Mouse (Mus musculus): ENCODE measurements at regions not wholly inside any gene's neighbourhood (a gene's known extent, or its start where the extent isn't known, plus 50 kb on each side); places are given as distances from the start of the nearest gene placed in this dataset.

DNA sequence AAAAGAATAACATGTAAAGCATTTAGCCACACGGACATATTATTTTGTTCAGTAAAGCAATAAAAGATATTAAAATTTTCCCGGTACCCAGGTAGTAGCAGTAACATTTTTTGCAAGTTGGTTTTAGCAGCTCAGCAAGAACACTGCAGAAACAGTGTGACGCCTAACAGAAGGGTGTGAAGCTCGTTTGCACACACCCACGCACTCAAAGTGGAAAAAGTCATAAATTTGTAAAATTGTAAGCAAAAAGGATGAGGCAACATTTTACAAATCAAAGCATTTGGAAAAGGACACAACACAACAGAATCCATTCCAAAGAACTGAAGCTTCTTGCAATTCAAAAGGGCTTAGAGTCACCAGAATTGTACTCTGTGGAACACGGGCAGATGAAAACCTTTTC lies 1053.6 kb upstream of the Celf2 start:
- DNase-seq = no peak

DNA sequence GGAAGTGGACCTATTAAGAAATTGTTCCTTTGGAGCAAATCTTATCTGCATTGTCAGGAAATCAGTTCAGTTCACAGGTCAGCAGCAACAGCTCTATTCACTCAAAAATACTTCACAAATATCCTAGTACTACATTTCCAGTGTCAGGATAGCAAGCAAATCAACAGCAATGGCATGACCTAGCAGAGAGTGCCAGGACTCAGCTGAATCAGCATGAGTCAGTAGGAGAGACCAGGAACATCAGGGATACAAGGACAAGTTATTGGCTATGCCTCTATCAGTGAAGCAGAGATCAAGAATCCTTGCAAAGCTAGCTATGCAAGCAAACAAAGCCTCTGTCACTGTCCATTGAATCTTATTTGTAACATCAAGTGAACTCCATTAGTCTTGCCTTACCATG lies 1036.8 kb upstream of the Celf2 start:
- peak; percentile 55 for DNase-seq

DNA sequence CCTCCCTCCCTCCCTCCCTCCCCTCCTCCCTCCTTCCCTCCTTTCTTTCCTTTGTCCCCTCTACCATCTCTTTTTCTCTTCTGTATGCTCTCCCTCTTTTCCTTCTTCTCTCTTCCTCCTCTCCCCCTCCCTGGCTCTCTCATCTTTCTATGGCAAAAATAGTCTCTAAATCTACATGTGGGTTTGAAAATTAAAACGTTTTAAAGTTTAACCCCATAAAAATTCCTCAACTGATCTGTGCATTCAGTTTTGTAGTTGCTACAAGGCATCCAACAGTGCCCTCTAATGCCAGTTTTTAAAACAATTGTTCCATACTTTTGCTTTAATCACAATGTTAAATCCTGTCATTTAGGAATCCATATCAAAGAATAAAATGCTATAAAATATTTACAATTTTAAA lies 1027.5 kb upstream of the Celf2 start:
- no peak for DNase-seq

DNA sequence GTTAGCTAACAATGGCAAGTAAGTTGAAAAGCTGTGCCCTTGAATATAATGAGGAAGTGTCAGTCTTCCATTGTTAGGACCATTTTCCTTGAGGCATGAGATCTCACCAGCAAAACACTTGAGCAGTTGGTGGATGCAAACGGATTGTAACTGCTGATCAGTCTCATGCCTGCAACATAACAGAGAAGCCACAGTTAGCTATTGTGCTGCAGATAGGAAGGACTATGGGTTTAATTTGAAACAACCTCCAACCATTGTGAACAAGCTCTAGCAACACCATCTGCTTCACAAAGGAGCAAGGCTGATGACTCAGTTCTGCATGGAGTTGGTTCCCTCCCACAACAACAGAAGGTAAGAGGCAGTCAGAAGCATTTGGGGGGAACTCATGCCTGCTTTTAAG lies 989.1 kb upstream of the Celf2 start:
- no peak for DNase-seq

DNA sequence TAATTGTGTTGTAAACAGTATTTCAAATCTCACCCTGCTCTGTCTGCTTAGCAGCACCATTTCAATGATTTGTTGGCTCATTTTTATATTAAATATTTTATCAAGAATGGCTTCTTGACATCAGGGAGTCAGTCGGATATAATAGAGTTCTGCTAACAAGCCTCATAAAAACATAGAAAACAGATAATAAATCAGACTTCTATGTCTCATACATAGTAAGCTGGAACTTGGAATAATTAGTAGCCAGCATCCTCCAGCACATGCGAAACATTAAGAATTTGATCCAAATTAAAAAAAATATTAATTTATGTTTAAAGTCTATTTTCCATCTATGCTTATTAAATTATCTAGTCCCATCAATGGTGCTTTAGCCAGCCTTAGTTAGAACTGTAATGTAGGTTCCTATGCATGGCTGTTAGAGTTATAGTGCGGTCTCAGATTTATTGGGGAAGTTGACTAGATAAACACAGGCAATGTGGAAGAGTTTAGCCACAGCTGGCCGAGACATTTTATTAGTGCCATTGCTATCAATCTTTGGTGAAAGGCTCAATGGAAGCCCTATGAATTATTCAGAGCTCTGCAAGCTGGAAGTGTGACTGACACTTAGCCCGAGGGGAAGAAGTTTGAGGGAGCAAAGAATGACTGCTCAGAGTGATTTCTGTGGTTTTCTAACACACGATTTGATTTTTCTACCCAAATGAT lies 968.6 kb upstream of the Celf2 start:
- DNase-seq = no peak

DNA sequence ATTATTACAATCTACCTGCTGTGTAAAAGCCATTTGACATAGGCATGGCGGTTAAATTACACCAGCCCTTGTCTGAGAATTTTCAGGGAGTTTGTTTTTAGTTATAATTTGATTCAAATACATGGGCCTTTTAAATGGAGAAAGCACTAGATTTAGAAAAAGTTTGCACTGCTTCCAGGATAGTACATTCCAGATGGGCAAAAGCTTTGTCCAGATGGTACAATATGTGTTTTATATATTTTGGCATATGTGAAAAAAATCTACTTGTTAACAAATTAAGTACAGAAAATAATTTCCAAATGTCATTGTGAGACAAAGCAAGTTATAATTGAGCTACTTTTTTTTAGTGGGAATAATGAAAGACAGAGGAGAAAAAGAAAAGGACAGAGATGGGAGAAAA lies 961.2 kb upstream of the Celf2 start:
- no peak for DNase-seq

DNA sequence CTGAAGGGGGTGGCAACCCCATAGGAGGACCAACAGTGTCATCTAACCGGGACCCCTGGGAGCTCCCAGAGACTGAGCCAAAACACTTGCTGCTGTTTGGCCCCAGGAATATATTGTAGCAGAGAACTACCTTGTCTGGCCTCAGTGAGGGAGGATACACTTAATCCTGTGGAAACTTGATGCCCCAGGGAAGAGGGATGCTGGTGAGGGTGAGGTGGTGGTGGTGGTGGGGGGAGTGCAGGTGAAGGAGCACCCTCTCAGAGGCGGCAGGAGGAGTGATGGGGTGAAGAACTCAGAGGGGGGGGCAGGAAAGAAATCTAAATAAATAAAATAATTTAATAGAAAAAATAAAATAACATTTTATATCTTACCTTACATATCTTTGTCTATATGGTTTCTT lies 959.6 kb upstream of the Celf2 start:
- DNase-seq = no peak

DNA sequence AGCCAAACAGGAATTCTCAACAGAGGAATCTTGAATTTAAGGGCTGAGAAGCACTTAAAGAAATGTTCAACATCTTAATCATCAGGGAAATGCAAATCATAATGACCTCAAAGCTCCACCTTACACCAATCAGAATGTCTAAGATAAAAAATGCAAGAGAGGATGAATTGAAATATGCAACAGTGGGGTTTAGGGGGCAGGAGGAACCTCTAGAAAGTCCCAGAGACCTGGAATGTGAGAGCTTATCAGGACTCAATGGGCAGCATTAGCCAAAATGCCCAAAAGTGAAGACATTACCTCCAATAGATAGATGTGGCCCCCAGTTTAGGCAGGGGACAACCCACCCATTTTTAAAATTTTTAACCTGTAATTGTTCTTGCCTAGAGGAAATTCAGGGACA lies 959.0 kb upstream of the Celf2 start:
- DNase-seq = no peak

DNA sequence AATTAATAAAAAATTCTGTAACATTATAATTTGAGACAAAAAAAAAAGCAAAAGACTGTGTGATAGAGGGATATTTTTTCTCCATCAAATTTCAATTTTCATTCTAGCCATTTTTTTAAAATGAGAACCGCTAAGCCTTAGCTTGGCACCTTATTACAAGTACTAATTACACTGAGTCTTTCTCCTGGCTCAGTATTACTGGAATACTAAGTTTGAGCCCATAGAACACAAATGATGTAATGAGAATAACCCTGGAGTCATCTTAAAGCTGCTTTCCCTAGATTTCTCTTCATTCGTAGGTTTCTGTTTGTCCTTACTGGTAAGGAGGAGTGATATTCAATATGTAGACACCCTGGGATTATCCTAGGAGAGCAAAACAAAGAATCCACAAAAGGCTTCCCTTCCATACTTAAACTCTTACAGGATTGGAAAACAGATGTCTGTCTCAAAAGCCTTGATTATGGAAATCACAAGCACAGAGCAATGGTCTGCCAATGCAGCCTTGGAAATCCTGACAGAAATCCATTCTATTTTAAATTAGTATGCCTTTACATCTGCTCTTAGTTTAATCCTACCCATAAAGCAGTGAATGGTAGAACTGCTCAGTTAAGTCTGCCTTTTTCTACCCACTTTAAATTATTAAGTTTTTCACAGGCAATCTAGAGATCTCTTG lies 958.3 kb upstream of the Celf2 start:
- DNase-seq = no peak

DNA sequence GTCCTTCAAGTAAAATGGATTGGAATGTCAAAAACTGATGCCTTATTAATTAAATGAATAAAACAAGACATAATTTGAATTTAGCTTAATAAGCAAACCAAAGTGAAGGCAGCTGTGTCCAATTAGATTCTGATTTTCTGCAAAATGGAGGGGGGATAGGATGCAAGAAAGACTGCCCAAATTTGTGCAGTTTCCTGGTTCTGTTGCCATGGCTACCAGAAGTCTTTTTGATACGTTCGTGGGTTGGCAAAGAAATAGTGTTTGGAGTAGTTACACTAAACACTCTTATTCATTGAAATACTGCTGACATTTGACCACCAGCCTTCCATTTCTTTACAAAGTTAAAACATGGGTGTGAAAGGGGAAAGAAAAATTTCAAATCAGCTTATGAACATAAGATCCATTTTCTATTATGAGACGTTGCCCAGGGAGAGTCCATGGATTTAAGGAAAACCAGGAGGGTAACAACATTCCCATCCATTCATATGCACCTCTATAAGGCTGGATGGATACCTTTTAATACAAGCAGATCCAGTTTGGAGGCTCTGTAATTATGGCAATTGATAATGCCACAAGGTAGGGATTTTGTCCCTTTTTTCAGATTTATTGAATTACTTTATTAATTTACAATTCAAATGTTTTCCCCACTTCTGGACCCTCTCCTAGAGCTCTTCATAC lies 943.3 kb upstream of the Celf2 start:
- DNase-seq = no peak

DNA sequence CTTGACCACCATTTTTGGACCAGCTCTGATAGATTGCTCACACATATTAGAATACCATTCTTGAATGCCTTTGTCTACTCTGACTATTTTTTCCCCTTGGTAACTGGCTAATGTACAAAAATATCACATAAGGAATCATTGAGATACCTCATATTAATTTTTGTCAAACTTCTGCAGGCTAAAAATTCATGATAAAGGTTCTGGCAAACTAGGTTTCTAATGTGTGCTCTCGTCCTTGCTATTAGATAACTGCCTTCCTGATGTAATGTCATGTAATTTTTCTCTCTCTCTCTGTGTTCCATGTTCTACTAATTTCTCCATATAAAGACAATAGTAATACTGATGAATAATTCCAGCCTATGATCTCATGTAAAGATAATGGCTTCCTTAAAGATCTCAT lies 931.9 kb upstream of the Celf2 start:
- no peak for DNase-seq

DNA sequence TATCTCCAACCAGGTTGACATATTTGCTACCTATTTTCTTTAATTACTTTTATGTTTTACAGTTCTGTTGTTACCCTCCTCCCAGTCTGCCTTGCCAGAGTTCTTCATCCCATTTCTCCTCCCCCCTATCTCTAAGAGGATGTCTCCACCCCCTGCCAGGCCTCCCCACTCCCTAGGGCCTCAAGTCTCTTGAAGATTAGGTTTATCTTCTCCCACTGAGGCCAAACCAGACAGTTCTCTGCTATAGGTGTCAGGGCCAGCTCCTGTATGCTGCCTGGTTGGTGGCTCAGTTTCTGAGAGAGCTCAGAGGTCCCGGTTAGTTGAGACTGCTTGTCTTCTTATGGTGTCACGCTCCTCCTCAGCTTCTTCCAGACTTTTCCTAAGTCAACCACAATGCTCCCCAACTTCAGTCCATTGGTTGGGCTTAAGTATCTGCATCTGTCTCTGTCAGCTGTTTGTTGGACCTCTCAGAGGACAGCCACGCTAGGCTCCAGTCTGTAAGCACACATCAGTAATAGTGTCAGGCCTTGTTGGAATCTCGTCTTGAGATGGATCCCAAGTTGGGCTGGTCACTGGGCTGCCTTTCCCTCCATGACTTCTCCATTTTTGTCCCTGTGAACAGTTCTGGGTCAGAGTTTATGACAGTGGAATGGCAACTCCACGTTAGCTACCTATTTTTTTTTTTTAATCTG lies 920.4 kb upstream of the Celf2 start:
- no peak for DNase-seq

DNA sequence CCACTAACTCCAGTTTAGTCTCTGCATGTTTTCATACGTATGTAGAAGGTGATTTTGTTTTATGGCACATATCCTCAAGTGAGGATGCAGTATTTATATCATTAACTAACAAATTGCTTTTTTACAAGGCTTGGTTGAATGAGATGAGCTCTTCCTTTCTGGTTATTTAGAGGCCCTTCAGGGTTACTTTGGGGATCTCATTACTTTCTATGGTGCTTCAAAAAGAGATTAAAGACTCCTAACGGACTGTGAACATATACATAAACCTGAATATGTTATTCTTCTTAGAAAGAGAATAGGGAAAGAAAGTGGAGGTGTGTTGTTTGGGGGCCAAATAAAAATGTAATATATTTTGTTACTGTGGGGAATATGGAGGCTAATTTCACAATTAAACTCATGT lies 918.8 kb upstream of the Celf2 start:
- no peak for DNase-seq

DNA sequence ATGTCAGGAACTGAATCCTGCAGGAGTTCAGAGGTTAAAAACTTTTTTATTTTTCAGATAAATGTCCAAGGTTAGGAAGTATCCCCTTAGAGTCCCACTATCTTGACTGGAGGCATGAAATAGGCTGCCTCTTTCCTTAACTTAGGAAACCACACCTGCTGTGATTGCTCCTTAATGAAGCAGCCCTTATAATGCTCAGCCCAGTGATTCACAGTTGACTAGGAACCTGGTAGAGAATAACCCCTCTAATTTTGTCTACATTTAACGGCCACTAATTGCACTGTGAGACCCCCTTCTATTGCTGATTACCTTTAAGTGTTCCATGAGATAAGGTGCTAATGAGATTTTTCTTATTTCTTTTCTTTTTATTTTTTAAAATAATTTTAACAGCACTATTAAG lies 918.4 kb upstream of the Celf2 start:
- no peak for DNase-seq

DNA sequence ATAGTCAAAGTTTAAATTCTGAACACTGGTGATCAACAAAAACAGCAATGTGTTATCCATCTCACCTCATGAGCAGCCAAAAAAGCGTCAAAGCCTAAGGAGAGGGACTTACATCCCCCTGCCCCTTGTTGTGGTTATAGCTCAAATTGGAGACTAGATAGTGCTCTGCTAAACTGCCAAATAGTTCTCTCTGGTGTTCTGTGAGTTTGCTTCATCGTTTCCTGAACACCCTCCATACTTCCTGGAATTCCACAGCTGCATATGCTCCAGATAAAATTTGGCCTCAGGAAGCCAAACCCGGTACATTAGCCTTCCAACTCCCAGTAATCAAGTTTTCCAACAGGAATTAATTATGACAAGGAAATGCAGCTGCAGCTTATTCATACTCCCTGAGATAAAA lies 906.6 kb upstream of the Celf2 start:
- no peak for DNase-seq

DNA sequence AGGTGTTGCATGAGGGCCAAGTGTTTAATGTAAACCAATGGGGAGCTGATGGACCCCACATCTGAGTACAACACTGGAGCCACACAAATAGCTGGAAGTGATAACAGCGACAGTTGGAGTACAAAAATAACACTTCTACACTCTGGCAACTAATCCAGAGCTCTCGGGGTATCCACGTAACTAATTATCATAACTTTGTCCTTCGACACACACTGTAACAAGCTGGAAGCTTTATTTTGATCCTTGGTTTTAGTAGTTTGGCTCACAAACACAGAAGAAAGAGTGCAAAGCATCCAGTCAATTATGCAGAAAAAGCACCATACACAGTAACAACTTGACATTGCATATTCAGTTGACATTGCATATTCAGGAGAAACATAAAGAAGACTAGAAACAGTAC lies 884.8 kb upstream of the Celf2 start:
- no peak for DNase-seq

DNA sequence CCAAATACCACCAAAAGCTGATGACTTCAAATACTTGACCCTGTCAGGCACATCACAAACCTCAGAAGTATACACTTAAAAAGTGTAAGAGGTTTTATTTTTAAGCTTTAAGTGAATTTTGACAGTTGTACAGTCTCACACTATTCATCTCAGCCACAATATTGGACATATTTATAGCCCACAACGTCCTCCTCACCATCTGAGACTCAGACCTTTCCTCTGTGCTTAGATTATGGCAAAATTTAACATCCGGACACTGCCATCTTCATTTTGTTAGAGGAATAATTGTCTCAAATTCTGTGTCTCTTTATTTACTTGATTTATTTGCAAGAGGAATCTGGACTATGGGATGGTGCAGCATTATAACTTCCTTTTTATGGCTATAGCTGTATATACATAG lies 880.2 kb upstream of the Celf2 start:
- no peak for DNase-seq

DNA sequence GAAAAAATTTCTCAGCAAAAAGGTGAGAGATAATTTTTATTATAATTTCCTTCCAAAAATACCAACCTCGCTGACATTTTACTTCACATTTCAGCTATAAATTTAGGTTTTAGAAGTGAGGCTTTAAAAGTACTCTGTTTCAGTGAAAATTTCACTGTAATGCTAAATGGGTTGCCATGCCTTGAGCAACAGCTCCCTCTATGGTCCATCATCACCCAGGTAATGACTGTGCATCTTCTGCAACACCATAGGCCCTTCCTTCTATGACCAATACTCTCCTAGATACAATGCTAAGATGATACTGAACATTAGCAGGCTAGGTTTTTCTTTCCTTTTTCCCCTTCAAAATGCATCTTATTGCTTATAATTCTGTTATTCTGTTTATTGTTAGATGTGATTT lies 870.9 kb upstream of the Celf2 start:
- no peak for DNase-seq

DNA sequence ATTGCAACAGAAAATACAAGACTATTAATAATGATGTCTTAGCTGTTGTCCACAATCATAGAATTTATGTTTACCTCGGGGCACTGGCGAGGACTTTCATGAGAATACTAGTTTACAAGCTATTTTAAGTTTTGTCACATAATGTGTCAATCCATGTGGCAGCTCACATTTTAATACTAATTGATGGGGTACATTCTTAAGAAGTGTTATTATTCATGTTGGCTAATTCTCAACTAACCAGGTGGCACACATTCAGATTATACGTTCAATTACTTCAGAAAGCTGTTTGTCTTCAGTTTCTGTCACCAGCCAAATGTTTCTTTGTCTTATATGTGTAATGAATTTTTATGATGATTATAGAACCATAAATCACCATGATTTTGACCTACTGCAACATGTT lies 870.2 kb upstream of the Celf2 start:
- no peak for DNase-seq

DNA sequence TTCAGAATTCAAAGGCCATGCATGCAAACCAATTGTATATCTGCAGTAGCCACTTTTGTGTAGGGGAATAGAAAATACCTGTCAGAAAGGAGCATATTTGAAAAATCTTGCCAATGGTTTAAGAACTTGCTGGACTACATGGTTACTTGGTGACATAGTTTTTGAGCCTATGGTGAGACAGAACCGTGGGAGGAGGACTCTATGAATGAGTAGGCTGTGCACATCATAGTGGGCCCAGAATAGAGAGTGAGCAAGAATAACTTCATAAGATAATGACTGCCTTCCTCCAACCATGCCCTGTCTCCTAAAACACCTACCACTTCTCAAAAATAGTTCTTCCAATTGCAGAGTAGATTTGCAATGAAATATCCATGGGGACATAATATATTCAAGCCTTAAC lies 838.5 kb upstream of the Celf2 start:
- no peak for DNase-seq

DNA sequence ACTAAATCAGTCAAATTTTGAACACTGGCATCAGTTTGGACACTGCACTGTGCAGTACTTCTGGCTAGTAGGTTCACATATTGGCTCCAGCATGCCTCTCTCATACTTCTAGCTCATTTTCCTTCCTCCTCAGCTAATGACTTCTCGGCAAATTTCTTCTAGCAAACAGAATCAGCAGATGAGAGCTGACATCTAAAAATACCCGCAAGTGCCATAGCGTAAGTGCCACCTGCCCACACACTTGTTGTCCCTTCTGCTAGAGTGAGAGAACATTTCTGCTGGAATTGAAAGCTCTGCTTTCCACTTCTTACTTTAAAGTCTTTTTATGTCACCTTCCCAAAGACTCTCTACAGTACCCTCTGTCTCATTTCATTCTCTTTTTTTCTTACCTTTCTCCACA lies 835.4 kb upstream of the Celf2 start:
- DNase-seq = no peak

DNA sequence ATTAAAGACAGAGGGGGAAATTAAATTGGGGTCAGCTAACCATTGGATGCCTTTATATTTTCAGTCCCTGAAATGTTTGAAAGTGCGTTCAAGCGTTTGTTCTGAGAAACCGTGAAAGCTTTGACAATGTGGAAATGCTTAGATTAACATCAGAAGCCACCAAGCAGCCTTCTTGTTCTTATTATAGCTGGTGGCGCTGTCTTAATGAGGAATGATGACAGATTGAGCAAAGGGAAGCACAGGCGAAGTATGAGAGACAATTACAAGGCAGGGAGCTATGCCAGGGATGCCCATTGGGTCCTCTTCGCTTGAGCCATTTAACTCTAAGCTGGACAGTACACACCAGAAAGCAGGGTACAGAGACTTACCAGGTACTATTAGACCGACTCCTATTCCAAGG lies 828.9 kb upstream of the Celf2 start:
- DNase-seq = no peak

DNA sequence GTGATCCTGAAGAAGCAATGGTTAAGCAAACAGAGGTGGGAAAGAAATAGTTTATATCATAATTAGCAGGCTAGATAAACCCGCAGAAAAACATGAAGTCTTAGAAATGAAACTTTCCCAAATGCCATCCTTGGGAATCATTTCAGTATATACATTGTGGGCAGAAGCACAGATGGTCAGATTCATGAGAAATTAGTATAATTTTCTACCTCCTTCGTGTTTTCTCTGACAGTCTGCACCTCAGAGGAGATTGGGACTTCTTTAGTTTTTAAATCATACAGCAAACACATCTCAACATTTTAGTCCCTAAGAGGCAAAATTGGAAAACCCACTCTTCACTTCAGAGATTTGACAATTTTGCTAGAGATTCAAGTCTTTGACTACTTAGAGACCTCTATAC lies 786.6 kb upstream of the Celf2 start:
- DNase-seq = no peak
